Mouse (Mus musculus): ENCODE data around the gene Gm11168.
"Not testable (repeated sequence)": the region's sequence is repeated elsewhere in the genome, so short reads cannot be mapped to it uniquely, and the experiment has no call there.

Gm11168 gene

GRCm38 (mm10) chr9:3025653-3026052, 22.5 kb downstream of the Gm11168 start:
- DNase-seq (ENCODE audit: low spot score), result not testable (repeated sequence)

DNA sequence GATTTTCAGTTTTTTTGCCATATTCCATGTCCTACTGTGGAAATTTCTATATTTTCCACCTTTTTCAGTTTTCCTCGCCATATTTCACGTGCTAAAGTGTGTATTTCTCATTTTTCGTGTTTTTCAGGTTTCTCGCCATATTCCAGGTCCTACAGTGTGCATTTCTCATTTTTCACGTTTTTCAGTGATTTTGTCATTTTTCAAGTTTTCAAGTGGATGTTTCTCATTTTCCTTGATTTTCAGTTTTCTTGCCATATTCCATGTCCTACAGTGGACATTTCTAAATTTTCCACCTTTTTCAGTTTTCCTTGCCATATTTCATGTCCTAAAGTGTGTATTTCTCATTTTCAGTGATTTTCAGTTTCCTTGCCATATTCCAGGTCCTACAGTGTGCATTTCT, 23.0 kb downstream of the Gm11168 start:
- DNase-seq (ENCODE audit: low spot score), result not testable (repeated sequence)

DNA sequence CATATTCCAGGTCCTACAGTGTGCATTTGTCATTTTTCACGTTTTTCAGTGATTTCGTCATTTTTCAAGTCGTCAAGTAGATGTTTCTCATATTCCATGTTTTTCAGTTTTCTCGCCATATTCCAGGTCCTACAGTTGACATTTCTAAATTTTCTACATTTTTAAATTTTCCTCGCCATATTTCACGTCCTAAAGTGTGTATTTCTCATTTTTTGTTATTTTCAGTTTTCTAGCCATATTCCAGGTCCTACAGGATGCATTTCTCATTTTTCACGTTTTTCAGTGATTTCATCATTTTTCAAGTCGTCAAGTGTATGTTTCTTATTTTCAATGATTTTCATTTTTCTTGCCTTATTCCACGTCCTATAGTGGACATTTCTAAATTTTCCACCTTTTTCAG, 23.6 kb downstream of the Gm11168 start:
- DNase-seq (ENCODE audit: low spot score), result not testable (repeated sequence)

DNA sequence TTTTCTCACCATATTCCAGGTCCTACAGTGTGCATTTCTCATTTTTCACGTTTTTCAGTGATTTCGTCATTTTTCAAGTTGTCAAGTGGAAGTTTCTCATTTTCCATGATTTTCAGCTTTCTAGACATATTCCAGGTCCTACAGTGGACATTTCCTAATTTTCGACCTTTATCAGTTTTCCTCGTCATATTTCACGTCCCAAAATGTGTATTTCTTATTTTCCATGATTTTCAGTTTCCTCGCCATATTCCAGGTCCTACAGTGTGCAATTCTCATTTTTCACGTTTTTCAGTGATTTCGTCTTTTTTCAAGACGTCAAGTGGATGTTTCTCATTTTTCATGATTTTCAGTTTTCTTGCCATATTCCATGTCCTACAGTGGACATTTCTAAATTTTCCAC, 24.1 kb downstream of the Gm11168 start:
- DNase-seq (ENCODE audit: low spot score), result peak; percentile 67

DNA sequence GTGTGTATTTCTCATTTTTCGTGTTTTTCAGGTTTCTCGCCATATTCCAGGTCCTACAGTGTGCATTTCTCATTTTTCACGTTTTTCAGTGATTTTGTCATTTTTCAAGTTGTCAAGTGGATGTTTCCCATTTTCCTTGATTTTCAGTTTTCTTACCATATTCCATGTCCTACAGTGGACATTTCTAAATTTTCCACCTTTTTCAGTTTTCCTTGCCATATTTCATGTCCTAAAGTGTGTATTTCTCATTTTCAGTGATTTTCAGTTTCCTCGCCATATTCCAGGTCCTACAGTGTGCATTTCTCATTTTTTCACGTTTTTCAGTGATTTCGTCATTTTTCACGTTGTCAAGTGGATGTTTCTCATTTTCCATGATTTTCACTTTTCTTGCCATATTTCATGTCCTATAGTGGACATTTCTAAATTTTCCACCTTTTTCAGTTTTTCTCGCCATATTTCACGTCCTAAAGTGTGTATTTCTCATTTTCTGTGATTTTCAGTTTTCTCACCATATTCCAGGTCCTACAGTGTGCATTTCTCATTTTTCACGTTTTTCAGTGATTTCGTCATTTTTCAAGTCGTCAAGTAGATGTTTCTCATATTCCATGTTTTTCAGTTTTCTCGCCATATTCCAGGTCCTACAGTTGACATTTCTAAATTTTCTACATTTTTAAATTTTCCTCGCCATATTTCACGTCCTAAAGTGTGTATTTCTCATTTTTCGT, 26.3 kb downstream of the Gm11168 start:
- DNase-seq (ENCODE audit: low spot score), result not testable (repeated sequence)

- DNase-seq (ENCODE audit: low spot score), result peak; percentile 89
Measured at GRCm38 (mm10) chr9:3030677-3031318, 27.7 kb downstream of the Gm11168 start.

DNA sequence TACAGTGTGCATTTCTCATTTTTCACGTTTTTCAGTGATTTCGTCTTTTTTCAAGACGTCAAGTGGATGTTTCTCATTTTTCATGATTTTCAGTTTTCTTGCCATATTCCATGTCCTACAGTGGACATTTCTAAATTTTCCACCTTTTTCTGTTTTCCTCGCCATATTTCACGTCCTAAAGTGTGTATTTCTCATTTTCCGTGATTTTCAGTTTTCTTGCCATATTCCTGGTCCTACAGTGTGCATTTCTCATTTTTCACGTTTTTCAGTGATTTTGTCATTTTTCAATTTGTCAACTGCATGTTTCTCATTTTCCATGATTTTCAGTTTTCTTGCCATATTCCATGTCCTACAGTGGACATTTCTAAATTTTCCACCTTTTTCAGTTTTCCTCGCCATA, 31.2 kb downstream of the Gm11168 start, which contains the start of gene Gm17535:
Gene Gm17535 (plus strand): TSS at position 301 of the 400 bp plus-strand sequence.
- DNase-seq (ENCODE audit: low spot score), result not testable (repeated sequence)

DNA sequence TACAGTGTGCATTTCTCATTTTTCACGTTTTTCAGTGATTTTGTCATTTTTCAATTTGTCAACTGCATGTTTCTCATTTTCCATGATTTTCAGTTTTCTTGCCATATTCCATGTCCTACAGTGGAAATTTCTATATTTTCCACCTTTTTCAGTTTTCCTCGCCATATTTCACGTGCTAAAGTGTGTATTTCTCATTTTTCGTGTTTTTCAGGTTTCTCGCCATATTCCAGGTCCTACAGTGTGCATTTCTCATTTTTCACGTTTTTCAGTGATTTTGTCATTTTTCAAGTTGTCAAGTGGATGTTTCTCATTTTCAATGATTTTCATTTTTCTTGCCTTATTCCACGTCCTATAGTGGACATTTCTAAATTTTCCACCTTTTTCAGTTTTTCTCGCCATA, 33.4 kb downstream of the Gm11168 start, which contains the start of gene Gm10715:
Gene Gm10715 (plus strand): TSS at position 301 of the 400 bp plus-strand sequence.
- not testable (repeated sequence) for DNase-seq (ENCODE audit: low spot score)

- peak; percentile 7 for DNase-seq (ENCODE audit: low spot score)
Measured at GRCm38 (mm10) chr9:3038161-3038560, 35.0 kb downstream of the Gm11168 start.
